Mouse (Mus musculus): ENCODE results near the gene Coa4.
A peak's percentile ranks its signal among the peaks of the same experiment; 100 is the strongest.

Gene Coa4

GRCm38 (mm10) chr7:100504740-100505487, 32.0 kb upstream of the Coa4 start:
- DNase-seq (ENCODE audit: low spot score in 2 of 2): no peak

GRCm38 (mm10) chr7:100506494-100506893, 30.4 kb upstream of the Coa4 start:
- DNase-seq (ENCODE audit: low spot score in 2 of 2): no peak

- no peak for DNase-seq (ENCODE audit: low spot score in 2 of 2)
Observed at GRCm38 (mm10) chr7:100508670-100509069, 28.2 kb upstream of the Coa4 start.

- DNase-seq (ENCODE audit: low spot score in 2 of 2): no peak
Observed at GRCm38 (mm10) chr7:100511602-100512001, 25.3 kb upstream of the Coa4 start.

- no peak for DNase-seq (ENCODE audit: low spot score in 2 of 2)
Observed at GRCm38 (mm10) chr7:100514573-100514972, 22.3 kb upstream of the Coa4 start, which contains the start of gene Dnajb13. Gene Dnajb13 (minus strand): TSS chr7:100514960.

- no peak for DNase-seq (ENCODE audit: low spot score in 2 of 2)
Observed at GRCm38 (mm10) chr7:100520204-100520603, 16.7 kb upstream of the Coa4 start.

GRCm38 (mm10) chr7:100520663-100521285, 16.1 kb upstream of the Coa4 start:
- peak; percentile 75 to 86 for DNase-seq (ENCODE audit: low spot score in 2 of 2)

GRCm38 (mm10) chr7:100522222-100522621, 14.6 kb upstream of the Coa4 start:
- DNase-seq (ENCODE audit: low spot score in 2 of 2): no peak

GRCm38 (mm10) chr7:100524669-100525068, 12.2 kb upstream of the Coa4 start:
- DNase-seq (ENCODE audit: low spot score in 2 of 2): no peak

GRCm38 (mm10) chr7:100530766-100531165, 6.1 kb upstream of the Coa4 start:
- no peak for DNase-seq (ENCODE audit: low spot score in 2 of 2)

- no peak for DNase-seq (ENCODE audit: low spot score in 2 of 2)
Observed at GRCm38 (mm10) chr7:100533503-100533902, 3.4 kb upstream of the Coa4 start.

- DNase-seq (ENCODE audit: low spot score in 2 of 2): no peak
Observed at GRCm38 (mm10) chr7:100534216-100534615, 2.7 kb upstream of the Coa4 start.

- no peak for DNase-seq (ENCODE audit: low spot score in 2 of 2)
Observed at GRCm38 (mm10) chr7:100535831-100536230, 1.0 kb upstream of the Coa4 start.

GRCm38 (mm10) chr7:100537519-100537902, 640 bp downstream of the Coa4 start:
- no peak for DNase-seq (ENCODE audit: low spot score in 2 of 2)

GRCm38 (mm10) chr7:100539516-100539915, 2.6 kb downstream of the Coa4 start:
- DNase-seq (ENCODE audit: low spot score in 2 of 2): no peak

- DNase-seq (ENCODE audit: low spot score in 2 of 2): no peak
Observed at GRCm38 (mm10) chr7:100544437-100544836, 7.6 kb downstream of the Coa4 start.

- no peak for DNase-seq (ENCODE audit: low spot score in 2 of 2)
Observed at GRCm38 (mm10) chr7:100547631-100548030, 10.8 kb downstream of the Coa4 start.

- no peak for DNase-seq (ENCODE audit: low spot score in 2 of 2)
Observed at GRCm38 (mm10) chr7:100549796-100550195, 12.9 kb downstream of the Coa4 start.

GRCm38 (mm10) chr7:100550338-100551007, 13.6 kb downstream of the Coa4 start:
- DNase-seq (ENCODE audit: low spot score in 2 of 2): peak; percentile 63 to 71

GRCm38 (mm10) chr7:100554939-100555338, 18.1 kb downstream of the Coa4 start:
- DNase-seq (ENCODE audit: low spot score in 2 of 2): no peak

GRCm38 (mm10) chr7:100555431-100555951, 18.6 kb downstream of the Coa4 start:
- DNase-seq (ENCODE audit: low spot score in 2 of 2): peak; percentile 76 to 84

- no peak for DNase-seq (ENCODE audit: low spot score in 2 of 2)
Observed at GRCm38 (mm10) chr7:100557241-100557640, 20.4 kb downstream of the Coa4 start.

- DNase-seq (ENCODE audit: low spot score in 2 of 2): no peak
Observed at GRCm38 (mm10) chr7:100559331-100559730, 22.5 kb downstream of the Coa4 start.
